Mouse (Mus musculus) c-Kit-negative CD71-positive TER-119-positive erythroid progenitor cells, embryonic 14.5 days (primary cell): ENCODE data around the gene Zfp169.
"Not testable (repeated sequence)": the region's sequence is repeated elsewhere in the genome, so short reads cannot be mapped to it uniquely, and the experiment has no call there.

ENCODE experiments used
- DNase-seq: peaks from one replicate; pipeline ENCODE4 v3.0.0-alpha.2; 2013; ENCODE audit warnings: low read depth, low spot score

Zfp169 gene

DNA sequence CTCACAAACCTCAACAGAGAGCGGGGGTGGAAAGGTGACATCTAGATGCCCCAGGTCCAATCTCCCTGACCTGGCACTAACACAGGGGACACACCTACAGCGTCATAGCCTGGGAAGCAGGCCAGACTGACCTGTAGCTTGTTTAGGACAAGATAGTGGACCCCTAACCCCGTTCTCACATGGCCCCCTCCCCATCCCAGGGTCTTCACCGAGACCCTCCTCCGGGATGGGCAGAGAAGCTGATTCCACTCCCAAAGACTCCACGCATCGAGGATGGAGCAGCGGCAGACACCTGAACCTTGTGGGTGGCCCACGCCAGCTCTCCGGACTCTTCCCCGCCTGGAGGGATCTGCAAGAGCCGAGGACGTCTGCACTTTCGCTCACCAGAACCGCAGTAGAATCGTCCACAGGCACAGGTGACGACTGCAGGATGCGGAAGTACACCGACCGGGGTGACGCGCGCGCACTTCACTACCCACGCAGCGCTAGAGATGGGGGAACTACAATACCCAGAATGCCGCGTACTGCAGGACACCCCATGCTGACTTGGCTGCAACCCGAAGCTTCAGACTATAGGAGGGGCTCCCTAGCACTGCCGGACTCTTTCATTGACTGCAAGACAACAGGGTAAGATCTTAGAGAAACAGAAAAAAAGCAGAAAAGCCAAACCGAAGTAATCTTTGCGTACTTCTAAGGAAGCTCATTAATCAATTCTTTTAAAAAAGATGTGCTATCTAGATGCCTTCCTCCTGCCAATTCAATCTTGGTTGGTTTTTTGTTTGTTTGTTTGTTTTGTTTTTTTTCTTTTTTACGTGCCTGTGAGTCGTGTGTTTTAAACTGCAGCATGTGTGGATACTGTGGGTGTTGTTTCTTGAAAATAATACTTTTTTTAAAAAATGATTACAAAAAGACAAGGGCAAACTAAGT is at the start of gene Zfp169, which contains the start of gene A830005F24Rik:
TSS of gene Zfp169 (minus strand) at position 449 of the 927 bp plus-strand sequence.
TSS of gene A830005F24Rik (plus strand) at position 568 of the 927 bp plus-strand sequence.
- peak; percentile 25 for DNase-seq

DNA sequence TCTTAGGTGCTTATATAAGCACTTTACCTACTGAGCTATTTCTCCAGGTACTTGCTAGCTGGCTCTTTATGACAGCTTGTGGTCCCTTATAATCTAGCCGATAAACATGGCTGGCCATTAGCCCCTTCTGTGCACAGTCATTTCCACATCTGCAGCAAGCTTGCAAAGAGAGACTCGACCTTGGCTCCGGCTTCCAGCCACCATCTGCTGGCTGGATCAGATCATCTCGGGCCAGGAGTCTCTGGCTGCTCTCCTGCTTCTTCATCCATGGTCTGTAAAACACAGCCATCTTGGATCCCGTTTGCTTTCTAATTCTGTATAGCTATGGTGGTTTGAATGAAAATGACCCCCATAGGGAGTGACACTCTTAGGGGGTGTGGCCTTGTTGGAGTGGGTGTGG is 49.1 kb upstream of the Zfp169 start:
- DNase-seq = no peak

DNA sequence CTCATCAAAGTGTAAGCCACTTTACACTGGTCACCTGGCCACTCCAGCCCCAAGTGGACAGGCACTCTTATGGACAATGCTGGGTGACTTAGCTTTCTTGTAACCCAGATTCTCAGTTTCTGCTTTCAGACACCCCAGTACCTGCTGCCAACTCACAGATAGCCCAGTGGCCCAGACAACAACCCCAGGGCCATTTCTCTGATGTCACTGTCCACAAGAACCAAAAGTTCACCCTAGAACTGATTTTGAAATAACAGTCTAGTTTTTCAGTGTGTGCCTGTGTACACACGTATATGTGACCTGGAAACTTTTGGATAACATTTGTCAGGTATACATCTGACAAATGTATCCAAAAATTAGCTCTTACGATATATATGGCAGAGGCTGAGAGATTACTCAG is 48.2 kb upstream of the Zfp169 start:
- DNase-seq = no peak

DNA sequence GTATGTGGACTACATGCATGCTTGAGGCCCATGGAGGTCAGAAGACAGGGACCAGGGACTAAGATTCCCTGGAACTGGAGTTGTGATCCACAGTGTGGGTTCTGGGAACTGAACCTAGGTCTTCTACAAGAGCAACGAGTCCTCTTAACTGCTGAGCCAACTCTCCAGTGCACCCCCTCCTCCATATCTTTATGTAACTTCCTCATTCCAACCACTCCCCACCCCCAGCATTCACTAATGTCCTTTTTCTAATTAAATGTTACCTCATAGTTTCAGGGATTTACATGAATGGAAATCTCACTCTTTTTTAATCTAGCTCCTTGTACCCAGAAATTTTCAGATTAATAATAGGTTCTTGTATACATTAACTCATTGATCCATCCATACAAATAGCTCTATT is 42.7 kb upstream of the Zfp169 start:
- DNase-seq = no peak

DNA sequence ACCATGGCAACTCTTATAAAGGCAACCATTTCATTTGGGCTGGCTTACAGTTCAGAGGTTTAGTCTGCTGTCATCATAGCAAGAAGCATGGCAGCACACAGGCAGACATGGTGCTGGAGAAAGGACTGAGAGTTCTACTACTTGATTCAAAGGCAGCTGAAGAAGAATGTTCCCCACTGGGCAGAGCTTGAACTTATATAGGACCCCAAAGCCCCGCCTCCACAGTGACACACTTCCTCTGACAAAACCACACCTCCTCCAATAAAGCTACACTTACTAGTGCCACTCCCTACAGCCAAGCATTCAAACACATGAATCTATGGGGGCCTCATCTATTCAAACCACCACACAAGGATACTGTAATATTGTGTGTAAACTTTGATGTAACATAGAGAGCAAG is 41.3 kb upstream of the Zfp169 start:
- no peak for DNase-seq

DNA sequence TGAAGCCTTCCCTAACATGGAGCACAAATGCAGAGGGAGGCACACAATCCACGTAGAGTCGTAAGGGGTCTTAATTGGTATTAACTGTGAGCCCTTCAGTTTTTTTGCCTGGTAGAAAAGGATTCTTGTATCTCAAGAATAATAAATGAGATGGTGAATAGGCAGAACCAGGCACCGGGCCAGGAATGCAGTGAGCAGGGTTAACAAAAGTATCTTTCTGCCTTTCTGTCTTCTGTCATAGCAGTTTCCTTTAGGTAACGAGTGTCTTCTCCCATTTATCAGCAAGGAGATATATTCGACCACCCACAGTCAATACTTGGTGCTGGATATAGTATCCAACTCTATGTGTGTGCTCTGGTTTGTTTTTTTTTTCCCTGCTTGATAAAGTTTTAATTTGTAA is 40.3 kb upstream of the Zfp169 start:
- DNase-seq = no peak

DNA sequence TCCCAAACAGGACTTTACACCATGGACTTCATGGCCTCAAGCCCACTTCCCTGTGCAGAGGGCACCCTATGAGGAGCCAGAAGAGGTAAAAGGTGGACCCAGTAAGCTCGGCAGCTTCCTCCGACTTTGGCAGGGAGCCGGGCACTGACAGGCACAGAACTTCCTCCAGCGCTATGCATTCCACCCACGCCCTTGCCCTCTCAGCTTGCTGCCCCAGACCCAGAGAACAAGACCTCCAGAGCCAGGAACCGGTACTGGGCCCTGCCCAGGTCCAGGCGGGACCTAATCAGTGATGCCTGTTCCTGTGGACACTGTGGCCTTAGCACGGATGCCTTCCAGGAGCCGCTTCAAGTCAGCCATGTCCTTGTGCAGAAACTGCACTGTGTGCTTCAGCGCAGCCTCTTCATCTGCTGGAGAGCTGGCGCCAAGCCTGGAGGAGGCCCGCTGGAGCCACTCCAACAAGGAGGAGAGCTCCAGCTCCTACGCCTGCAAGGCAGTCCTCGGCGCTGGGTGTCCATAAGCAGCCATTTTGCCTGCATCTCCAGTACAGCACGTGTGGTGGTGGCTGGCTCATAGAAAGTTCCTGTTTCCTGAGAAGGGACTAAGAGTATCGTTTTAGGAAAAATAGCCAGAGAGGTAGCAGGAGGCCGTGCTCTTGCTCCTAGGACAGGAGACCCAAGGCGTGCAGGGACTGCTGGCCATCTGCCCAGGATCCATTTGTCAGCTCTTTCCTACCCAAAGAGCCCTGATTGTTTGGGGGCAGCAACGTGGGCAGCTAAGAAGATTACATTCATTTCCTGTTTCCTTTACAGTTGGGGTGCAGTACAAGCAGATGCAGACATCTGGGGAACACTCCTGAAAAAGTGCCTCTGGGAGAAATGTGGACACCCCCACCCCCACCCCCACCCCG is 39.2 kb upstream of the Zfp169 start:
- no peak for DNase-seq

DNA sequence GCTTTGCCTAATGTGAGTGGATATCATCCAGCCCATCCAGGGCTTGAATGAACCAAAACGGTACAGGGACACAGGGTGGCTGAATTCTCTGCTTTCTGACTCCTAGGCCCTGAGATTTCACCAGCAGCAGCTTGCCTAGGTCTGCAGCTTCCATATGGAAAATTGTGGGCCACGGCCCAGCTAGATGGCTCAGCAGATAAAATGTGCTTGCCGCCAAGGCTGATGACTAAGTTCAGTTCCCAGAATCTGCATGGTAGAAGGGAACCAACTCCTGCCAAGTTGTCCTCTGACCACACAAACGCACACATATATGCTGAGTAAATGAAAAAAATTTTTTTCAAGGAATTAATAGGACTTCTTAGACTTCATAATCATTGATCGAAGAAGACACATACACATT is 35.0 kb upstream of the Zfp169 start:
- DNase-seq = no peak

DNA sequence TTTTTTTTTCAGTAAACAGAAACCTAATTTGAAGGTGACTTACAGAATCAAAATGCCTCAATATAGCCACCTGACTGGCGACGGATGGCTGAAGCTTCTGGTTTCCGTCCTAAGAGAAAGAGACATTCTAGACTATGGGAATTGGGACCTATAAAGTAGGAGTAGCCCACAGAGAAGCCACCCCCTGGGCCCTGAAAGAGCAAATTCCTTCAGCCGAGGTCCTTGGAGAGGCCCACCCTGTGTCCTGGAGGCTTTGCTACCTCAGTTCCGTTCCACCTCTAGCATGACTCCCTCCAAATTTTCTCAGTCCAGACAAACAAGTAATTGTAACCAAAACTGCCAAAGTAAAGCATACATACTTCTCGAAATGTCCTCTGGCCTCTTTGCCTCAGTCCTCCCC is 34.4 kb upstream of the Zfp169 start:
- no peak for DNase-seq

DNA sequence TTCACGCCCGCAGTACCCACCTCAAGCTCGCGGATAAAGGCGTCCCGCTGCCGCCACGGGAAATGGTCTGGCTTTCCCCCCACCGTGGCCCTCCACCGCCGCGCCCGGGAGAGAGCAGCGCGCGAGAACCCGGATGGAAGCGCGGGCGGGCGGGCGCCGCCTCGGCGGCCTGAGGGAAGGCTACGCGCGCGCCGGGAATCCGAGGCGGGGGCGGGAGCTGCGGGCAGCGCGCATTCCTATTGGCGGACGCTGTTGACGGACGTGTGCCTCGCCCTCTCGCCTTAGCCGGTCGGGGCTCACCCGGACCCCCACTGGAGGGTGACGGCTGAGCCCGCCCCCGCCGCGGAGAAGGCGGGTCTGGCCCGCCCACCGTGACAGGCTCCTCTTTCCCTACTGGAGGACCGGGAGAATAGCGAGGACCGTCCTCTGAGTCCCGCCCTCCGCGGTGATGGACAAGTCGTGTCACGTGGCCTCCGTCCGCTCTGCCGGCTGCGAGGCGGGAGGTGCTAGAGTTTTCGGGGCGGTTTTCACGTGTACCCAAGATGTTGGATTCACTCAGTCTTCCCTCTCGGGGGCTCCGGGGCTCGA is 33.2 kb upstream of the Zfp169 start:
- peak; percentile 98 for DNase-seq

DNA sequence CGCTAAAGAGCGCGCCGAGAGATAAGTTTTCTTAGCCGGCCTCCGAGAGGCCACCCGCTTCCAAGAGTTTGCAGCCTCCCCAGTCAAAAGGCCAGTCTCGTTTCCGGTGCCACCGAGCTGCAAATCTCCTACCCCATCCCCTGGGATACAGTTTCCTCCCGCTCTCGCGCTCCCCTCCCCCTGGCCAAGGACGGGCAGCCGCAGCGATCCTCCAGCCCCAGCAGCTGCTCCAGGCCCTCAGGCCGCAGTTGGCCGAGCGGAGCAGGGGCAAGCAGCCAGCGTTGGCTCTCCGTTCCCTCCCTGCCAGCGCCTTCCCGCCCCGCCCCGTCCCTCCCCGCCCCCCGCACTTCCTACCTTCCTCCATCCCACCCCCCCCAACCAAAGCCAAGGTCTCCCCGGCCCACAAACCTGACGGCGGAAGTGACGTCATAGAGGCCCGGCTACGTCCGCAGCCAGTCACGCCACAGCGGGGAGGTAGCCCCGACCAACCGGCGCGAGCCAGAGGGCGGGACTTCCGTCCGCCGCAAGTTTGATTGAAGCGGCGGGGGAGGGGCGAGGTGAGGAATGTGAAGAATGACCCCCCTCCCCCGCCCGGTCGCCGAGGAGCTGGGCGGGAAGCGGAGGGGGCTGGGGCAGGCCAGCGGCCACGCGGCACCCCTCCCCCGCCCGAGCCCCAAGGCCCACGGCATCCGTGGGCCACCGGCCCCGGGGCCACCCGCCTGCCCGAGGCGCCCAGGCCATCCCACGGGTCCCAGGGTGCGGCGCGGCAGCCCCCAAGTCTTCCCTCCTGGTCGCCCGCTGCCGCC is 32.4 kb upstream of the Zfp169 start:
- peak; percentile 89 for DNase-seq

DNA sequence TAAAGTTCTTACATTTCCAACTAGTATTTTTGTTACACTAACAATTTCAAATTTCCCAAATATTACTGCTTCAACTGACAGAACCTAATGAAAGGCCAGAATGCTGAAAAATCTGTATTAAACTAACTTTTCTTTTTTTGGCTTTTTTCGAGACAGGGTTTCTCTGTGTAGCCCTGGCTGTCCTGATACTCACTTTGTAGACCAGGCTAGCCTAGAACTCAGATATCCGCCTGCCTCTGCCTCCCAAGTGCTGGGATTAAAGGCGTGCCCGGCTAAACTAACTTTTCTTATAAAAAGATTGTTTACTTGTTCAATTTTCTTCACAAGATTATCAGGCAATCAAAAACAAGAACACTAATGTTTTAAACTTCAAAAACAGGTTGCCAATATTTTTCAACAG is 31.6 kb upstream of the Zfp169 start:
- no peak for DNase-seq

DNA sequence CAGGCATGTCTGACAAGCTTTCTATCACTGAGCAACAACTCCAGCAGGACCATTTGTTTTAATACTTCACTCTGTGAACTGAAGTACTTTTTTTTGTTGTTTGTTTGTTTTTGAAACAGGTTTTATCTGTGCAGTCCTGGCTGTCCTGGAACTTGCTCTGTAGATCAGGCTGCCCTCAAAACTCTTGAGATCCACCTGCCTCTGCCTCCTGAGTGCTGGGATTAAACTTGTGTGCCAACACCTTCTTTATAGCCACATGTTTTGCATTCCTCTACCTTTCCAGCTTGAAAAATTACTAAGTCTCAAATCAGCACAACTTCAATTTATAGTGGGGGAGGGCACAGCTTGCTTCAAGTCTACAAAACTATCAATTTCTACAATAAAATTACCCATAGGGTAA is 31.1 kb upstream of the Zfp169 start:
- no peak for DNase-seq

DNA sequence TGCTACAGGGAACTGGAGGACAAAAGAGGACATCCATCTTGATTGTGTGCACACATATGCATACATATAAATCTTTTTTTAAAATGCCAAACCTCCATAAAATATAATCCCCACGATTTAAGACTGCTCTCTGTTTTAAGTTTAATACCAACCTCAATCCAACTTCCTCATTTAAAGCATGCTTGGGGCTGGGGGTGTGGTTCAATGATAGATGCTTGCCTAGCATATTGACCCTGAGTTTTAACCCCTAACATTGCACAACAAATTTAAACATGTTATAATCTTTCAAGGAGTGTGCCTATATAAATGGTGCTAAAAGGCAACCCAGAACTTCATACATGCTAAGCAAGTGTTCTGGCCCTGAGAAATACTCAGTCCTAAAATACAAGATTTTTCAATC is 27.2 kb upstream of the Zfp169 start:
- DNase-seq = no peak

DNA sequence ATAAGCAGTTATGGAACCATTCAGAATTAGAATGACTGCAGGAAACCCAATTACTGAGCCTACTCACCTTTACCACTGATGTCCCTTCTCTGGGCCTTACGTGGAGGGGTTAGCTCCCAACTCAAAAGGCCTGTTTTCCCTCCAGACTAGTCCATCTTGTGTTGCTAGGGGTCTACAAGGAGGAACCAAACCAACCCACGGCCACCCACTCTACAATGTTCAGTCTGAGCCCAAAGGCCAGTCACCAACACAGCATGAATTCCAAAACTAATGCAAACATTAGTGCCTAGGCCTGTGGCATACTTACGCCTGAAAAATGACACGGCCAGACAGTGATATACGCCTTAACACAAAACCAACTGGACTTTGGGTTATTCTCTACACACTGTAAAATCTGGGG is 20.2 kb upstream of the Zfp169 start:
- DNase-seq = no peak

DNA sequence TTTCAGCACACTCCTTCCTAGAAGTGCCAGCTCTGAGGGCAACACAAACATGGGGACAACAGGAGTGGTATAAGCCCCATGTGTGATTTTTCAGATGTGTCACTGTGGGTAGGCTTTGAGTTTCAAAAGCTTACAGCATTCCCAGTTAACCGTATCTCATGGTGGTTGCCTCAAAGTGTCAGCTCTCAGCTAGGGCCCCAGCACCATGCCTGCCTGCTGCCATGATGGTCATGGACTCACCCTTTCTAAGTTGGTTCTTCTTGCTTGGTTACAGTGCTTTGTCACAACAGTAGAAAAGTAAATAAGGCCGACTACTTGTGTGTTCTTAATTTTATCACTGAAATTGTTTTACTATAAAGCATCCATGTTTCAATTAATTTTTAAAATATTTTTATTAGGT is 18.2 kb upstream of the Zfp169 start:
- DNase-seq = no peak

DNA sequence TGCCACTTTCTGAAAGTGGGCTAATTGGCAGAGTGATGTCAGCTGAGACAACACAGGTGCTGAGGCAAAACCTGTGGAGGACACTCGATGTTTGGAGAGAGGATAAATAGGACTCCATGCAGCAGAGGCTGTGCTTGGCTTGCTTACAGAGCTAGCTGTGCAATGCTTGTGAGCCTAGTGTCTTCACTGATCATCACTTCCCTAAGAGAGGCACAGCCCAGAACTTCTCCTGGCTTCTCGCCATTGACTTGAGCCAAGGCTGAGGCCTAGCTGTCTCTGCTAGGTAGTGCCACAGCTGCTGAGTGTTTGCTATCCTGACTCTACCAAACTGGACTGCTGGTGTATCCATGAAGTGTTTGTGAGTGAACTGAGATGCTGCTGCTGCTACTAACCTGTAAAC is 17.4 kb upstream of the Zfp169 start:
- DNase-seq = no peak

DNA sequence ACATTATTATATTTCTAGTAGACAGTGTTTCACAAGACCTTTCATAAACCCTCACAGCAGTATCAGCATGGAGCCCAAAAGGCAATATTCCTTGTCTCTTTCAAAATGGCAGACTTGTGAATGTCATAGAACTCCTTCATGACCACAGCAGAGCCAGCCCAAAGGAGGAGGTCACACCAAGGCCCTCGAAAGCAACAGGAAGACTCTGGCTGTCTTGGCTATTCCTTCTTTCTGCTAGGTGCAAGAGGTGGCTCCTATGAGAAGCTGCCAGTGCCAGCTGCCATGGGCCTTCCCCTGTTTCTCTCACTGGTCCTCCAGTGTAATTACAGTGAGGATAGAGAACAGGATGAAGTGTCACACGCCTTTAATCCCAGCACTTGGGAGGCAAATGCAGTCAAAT is 15.8 kb upstream of the Zfp169 start:
- no peak for DNase-seq

DNA sequence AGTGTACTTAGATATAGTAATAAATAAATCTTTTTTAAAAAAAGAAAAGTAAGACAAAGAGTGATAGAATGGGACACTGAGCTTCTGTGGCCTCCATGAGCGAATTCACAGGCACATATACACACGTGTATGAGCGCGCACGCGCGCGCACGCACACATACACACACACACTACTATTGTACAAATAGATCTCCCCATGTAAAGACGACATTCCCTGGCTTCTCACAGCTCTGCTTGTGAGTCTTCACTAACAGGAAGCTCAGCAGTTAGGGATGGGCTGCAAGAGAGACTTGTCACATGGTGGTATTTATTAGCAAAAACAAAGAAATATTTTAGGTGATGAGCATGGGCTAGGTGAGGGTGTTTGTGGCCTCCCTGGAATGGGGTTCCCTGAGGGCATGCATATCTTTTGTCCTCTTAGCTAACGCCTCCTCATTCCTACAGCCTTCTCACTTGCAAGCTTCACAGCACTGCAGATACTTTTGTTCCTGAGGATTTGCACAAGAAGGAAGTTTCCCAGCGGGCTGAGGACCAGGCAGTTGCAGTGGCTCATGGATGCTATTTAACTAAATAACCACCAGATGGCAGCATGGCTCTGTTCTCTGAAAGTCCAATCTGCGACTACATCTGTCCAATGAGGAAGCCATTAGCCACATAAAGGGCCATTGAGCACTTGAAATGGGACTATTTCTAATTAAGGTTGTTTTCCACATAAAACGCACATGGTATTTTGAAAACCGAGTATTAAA is 15.0 kb upstream of the Zfp169 start:
- DNase-seq = peak; percentile 60

DNA sequence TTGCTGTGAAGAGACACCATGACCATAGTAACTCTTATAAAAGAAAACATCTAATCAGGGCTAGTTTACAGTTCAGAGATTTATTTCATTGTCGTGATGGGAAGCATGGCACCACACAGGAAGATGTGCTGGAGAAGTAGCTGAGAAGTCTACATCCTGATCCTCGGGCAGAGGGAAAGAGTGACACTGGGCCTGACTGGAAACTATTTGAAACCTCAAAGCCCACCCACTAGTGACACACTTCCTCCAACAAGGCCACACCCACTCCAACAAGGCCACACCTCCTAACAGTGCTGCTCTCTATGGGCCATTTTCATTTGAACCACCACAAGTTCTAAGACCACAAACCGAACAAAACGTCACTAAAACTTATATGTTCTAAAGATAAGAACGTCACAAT is 12.5 kb upstream of the Zfp169 start:
- no peak for DNase-seq

DNA sequence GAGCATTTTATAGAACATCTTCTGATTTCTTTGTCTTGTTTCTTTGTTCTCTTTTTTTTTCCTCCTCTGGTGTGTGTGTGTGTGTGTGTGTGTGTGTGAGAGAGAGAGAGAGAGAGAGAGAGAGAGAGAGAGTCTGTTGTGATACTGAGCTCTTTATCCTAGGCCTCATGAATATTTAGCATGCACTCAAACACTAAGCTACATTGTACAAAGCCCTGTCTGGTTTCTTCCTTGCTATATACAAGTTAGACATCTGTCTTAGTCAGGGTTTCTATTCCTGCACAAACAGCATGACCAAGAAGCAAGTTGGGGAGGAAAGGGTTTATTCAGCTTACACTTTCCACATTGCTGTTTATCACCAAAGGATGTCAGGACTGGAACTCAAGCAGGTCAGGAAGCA is 5.9 kb upstream of the Zfp169 start:
- DNase-seq = not testable (repeated sequence)
